Mouse (Mus musculus) midbrain, postnatal 0 days (tissue): ENCODE measurements around the gene Wdr24. TPM values are rescaled to one million over a fixed set of nuclear protein-coding genes. Genes with fewer than 3 reads are reported as not detected.

Source experiments
- ATAC-seq: fragments of 200-750 bp; cut with Nextera tagmentation; 2 replicates; pipeline ENCODE4 v1.8.0; 2017; ENCODE audit warnings: moderate number of reproducible peaks, mild to moderate bottlenecking, moderate TSS enrichment, moderate library complexity; ENCODE audit not compliant: low FRiP score
- DNase-seq: peaks from one replicate; pipeline ENCODE4 v3.0.0-alpha.2; 2015; ENCODE audit warnings: low spot score
- H3K27ac ChIP-seq: fragments of 300-500 bp; sonication (generic); 2 replicates; pipeline ENCODE4 v1.5.1; 2014; ENCODE audit warnings: low read depth, mild to moderate bottlenecking, low read length, mixed read lengths
- H3K27me3 ChIP-seq: fragments of 300-500 bp; sonication (generic); 2 replicates; pipeline ENCODE4 v1.6.1; 2014; ENCODE audit warnings: low read length, control low read depth, mixed read lengths; ENCODE audit not compliant: insufficient read depth
- H3K36me3 ChIP-seq: fragments of 300-500 bp; sonication (generic); 2 replicates; pipeline ENCODE4 v1.6.1; 2014; ENCODE audit warnings: low read length, control low read depth, mixed read lengths; ENCODE audit not compliant: insufficient read depth
- H3K4me1 ChIP-seq: fragments of 300-500 bp; sonication (generic); 2 replicates; pipeline ENCODE4 v1.6.1; 2014; ENCODE audit warnings: mild to moderate bottlenecking, control low read depth, antibody characterized with exemption, low read length, mixed read lengths; ENCODE audit not compliant: insufficient read depth
- H3K4me2 ChIP-seq: fragments of 300-500 bp; sonication (generic); 2 replicates; pipeline ENCODE4 v1.6.1; 2014; ENCODE audit warnings: low read depth, mild to moderate bottlenecking, low read length, mixed read lengths; ENCODE audit not compliant: poor library complexity, severe bottlenecking
- H3K4me3 ChIP-seq: fragments of 300-500 bp; sonication (generic); 2 replicates; pipeline ENCODE4 v1.5.1; 2014; ENCODE audit warnings: low read depth, mild to moderate bottlenecking, low read length, moderate library complexity
- H3K9ac ChIP-seq: fragments of 300-500 bp; sonication (generic); replicated peaks from 2 replicates; pipeline ENCODE4 v1.6.1; 2014; ENCODE audit warnings: mild to moderate bottlenecking, low read length, moderate library complexity, mixed read lengths; ENCODE audit not compliant: poor library complexity, severe bottlenecking
- H3K9me3 ChIP-seq: fragments of 300-500 bp; sonication (generic); 2 replicates; pipeline ENCODE4 v1.6.1; 2016; ENCODE audit warnings: low read length, control low read depth
- CTCF ChIP-seq: IDR thresholded peaks from 2 replicates; pipeline ENCODE4 v1.5.1; 2016; ENCODE audit warnings: antibody characterized with exemption, mild to moderate bottlenecking
- WGBS: fragments of 180-500 bp; shearing (Covaris S2); extraction: QIAGEN DNeasy Blood & Tissue Kit; methylation state at CpG from one replicate; pipeline ENCODE4 v1.1.7; 2014; 5-methylcytosine and 5-hydroxymethylcytosine counted together
- polyA plus RNA-seq: library from polyadenylated mRNA; unstranded; fragments of >200 nt; fragmentation: Nextera tagmentation; extraction: Ambion mirVana; gene quantifications from 2 replicates; pipeline ENCODE4 v1.2.1, GENCODE M21; 2015
- total RNA-seq: library from RNA; depleted of rRNA; stranded (reverse); fragments of >200 nt; gene quantifications from 2 replicates; pipeline ENCODE4 v1.2.3, GENCODE M21; 2014

Wdr24 gene
- total and polyA plus RNA-seq, 2 experiments from 2014 or later: 24.7 to 33.4 TPM

DNA sequence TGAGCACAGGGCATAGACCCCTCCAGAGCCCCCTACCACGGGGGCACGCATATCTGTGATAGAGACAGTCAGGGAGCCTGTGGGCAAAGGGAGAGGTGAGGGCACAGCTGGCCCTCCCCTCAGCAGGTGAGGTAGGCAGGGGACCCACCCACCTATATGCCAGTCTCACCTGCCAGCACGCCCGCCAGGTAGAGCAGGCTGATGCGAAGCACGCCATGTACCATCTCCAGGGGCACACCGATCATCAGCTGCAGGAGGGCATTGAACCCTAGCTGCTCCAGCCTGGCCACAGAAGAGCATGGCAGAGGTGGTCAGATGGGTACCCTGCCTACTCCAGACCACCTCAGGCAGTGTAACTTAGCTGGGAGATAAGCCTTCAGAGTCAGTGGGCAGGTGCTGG lies 11.9 kb downstream of the Wdr24 start:
- no peak overlapping the region for H3K9ac ChIP-seq
- no peak for TF ChIP-seq CTCF
- H3K36me3 ChIP-seq: peaks cover 41% of the 10 kb centered on the region
- ATAC-seq (no peak), DNase-seq (no peak)
- no peak overlapping the region for H3K4me3 ChIP-seq
- H3K4me2 ChIP-seq: peak overlapping the region; percentile 76
- WGBS: 92% methylated on average over 7 of the region's 7 CpGs
- H3K27me3 ChIP-seq: no peaks in the 10 kb centered on the region
- peaks cover 35% of the 10 kb centered on the region for H3K4me1 ChIP-seq
- H3K27ac ChIP-seq: no peak overlapping the region
- no peaks in the 10 kb centered on the region for H3K9me3 ChIP-seq

DNA sequence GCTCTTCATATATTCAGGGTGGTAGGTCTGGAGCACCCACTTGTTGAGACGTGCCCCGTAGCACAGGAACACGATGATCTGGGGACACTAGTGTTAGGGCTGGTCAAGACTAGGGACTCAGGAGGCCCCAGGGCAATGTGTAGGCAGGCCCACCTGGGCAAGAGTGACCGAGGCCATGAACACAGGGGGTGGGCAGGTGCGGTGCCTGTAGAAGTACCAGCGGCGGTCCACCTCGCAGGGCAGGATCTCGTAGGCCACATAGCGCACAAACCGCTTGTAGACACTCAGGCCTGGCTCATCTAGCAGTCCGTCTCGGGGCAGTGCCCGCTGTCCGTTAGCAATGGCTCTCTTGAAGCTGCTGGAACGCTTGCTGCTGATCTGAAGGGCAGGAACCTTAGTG lies 12.4 kb downstream of the Wdr24 start:
- Histone ChIP-seq H3K27ac (0 out of 2 replicates have a peak overlapping the region, but pooled peaks have one; percentile 82), H3K9me3 (no peaks in the 10 kb centered on the region), H3K9ac (peak overlapping the region; percentile 81; the same call in 1 of the 2 replicates), H3K4me2 (peak overlapping the region; percentile 75), H3K27me3 (no peaks in the 10 kb centered on the region), H3K4me1 (peaks cover 35% of the 10 kb centered on the region), H3K4me3 (peak overlapping the region; percentile 41; the same call in 1 of the 2 replicates), H3K36me3 (peaks cover 41% of the 10 kb centered on the region)
- ATAC-seq: no peak
- no peak for TF ChIP-seq CTCF
- 94% methylated on average over 16 of the region's 16 CpGs for WGBS
- no peak for DNase-seq

- Histone ChIP-seq H3K4me2 (peak overlapping the region; percentile 75), H3K4me1 (peaks cover 32% of the 10 kb centered on the region), H3K4me3 (peak overlapping the region; percentile 41), H3K27ac (peak overlapping the region; percentile 82), H3K9ac (peak overlapping the region; percentile 81), H3K9me3 (no peaks in the 10 kb centered on the region), H3K36me3 (peaks cover 41% of the 10 kb centered on the region), H3K27me3 (no peaks in the 10 kb centered on the region)
- no peak for TF ChIP-seq CTCF
- DNase-seq (no peak), ATAC-seq (no peak)
- WGBS: 21% methylated on average over 23 of the region's 23 CpGs
Measured at GRCm38 (mm10) chr17:25836397-25837075, 13.1 kb downstream of the Wdr24 start.

DNA sequence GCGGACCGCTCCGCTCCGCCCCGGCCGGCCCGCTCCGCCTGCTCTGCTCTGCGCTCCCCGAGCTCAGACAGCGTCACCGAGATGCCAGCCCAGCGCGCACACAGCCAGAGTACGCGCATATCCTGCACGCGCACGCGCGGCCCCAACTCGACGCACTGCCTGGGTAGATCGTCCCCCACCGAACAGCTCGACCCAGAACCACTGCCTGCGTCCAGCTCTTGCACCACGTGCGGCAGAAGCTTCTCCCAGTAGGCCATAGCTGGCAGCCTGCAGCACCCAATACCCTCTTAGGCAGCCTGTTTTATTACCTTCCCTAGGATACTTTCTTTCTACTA lies 13.6 kb downstream of the Wdr24 start, which contains the start of gene Rhbdl1:
Rhbdl1 (minus strand) TSS at position 220 of the 335 bp plus-strand sequence.
- WGBS: under 1% methylated on average over 26 of the region's 29 CpGs
- DNase-seq (peak; percentile 88), ATAC-seq (peak; percentile 50; the same call in 1 of the 2 replicates)
- H3K27me3 ChIP-seq: no peaks in the 10 kb centered on the region
- no peaks in the 10 kb centered on the region for H3K9me3 ChIP-seq
- no peak for TF ChIP-seq CTCF
- H3K36me3 ChIP-seq: peaks cover 44% of the 10 kb centered on the region
- peak within 1 kb of the TSS; percentile 75 for H3K4me2 ChIP-seq
- peaks cover 27% of the 10 kb centered on the region for H3K4me1 ChIP-seq
- H3K4me3 ChIP-seq: peak within 1 kb of the TSS; percentile 41
- peak within 1 kb of the TSS; percentile 81 for H3K9ac ChIP-seq
- peak within 1 kb of the TSS; percentile 82 for H3K27ac ChIP-seq

DNA sequence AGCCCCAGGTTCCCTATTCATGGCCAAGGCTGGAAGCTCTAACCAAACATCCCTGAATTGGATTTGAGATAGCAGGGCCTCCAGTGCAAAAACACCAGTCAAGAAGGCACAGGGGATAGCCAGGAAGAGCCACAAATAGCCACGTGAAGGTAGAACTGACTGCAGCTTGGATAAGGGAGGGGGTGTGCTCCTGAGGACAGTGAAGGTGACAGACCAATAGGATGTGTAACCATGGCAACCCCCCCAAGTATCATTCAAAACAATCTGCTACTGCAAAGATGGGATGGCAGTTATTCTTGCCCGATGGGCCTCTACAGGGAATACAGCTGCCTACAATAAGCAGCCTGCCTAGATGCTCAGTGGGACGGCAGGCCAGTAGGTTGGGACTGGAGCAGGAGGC lies 14.1 kb downstream of the Wdr24 start:
- WGBS: 11% methylated on average over 3 of the region's 3 CpGs
- Histone ChIP-seq H3K27ac (peak overlapping the region; percentile 82), H3K4me2 (peak overlapping the region; percentile 75), H3K36me3 (peaks cover 45% of the 10 kb centered on the region), H3K9me3 (no peaks in the 10 kb centered on the region), H3K4me1 (peaks cover 27% of the 10 kb centered on the region), H3K9ac (peak overlapping the region; percentile 81; the same call in 1 of the 2 replicates), H3K4me3 (peak overlapping the region; percentile 41; the same call in 1 of the 2 replicates), H3K27me3 (no peaks in the 10 kb centered on the region)
- DNase-seq: peak; percentile 51
- ATAC-seq: no peak
- TF ChIP-seq CTCF: no peak

- ATAC-seq (no peak), DNase-seq (no peak)
- Histone ChIP-seq H3K36me3 (peaks cover 46% of the 10 kb centered on the region), H3K27me3 (no peaks in the 10 kb centered on the region), H3K27ac (no peak overlapping the region), H3K4me1 (peaks cover 33% of the 10 kb centered on the region), H3K9me3 (no peaks in the 10 kb centered on the region), H3K4me2 (no peak overlapping the region), H3K9ac (no peak overlapping the region), H3K4me3 (no peak overlapping the region)
- TF ChIP-seq CTCF: no peak
- 95% methylated on average over 4 of the region's 4 CpGs for WGBS
Measured at GRCm38 (mm10) chr17:25838904-25839303, 15.5 kb downstream of the Wdr24 start.
